Mouse (Mus musculus) sigmoid colon, adult 10 weeks (tissue): ENCODE measurements around the gene Rtl9. TPM values are rescaled to one million over a fixed set of nuclear protein-coding genes. Genes with fewer than 3 reads are reported as not detected.

Experiments used
- polyA plus RNA-seq: library from polyadenylated mRNA; stranded (reverse); fragments of 350-450 nt; fragmentation: Illumina TruSeq; extraction: RNeasy Lipid Tissue Mini Kit (QIAGEN cat#74804); gene quantifications from one replicate; pipeline ENCODE4 v1.2.3, GENCODE M21; 2014; ENCODE audit warnings: low read depth, low replicate concordance

Rtl9 gene
- polyA plus RNA-seq: 0.13 TPM

DNA sequence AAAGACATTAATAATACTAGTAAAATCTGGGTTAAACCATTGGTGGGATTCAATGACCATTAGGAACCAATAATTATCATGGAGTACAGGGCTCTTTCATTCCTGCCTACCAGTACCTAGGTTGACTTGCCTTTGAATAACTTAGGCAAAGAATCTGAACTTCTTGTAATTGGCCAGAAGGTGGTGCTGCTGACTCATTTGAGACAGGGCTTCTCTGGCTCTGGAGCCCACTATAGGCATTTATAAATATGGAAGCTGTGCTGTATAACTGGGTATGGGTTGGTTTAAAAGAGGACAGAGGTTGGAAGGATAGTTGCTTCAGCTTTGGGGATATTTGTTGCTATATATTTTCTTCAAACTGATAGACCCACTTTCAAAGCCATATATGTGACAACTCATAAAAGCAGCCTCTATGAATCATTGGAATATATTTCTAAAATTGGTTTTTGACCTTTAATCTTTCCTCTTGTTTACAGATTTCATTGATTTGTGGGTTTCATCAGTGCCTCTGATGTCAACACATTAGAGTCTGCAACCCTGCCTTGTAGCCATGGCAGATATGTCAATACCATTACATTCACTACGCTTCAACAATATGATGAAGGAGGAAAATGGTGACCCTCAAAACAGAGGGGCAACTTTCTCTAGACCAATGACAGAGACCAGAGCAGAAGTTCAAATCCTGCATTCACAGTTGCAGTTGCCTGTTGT lies at the start of gene Rtl9:
Rtl9 (plus strand) TSS at position 551 of the 711 bp plus-strand sequence.

Other genes starting within 250 kb of the Rtl9 start
- 44.6 TPM for gene Ammecr1, start 132.9 kb upstream of the Rtl9 start, polyA plus RNA-seq